Mouse (Mus musculus) gastrocnemius, adult 8-10 months (tissue): ENCODE measurements around the gene Gm47289. TPM values are rescaled to one million over a fixed set of nuclear protein-coding genes. Genes with fewer than 3 reads are reported as not detected.
A peak's percentile ranks its signal among the peaks of the same experiment; 100 is the strongest.

Experiments
- DNase-seq, 2 experiments: peaks; one replicate each; pipeline ENCODE4 v3.0.0; 2022; ENCODE audit warnings: low spot score in 2 of 2
- total RNA-seq, 4 experiments: library from RNA; stranded (reverse); gene quantifications; 2 replicates each; pipeline ENCODE4 v1.2.4; 2022

The Gm47289 gene
- total RNA-seq, 4 experiments from 2014 or later = not detected

- DNase-seq = peak; percentile 56 to 69
Measured at GRCm38 (mm10) chr9:119156278-119157201, 2.4 kb upstream of the Gm47289 start, which contains the start of gene Acaa1b. Gene Acaa1b, minus strand, starts transcription at chr9:119157093.

GRCm38 (mm10) chr9:119160689-119161088, 1.7 kb downstream of the Gm47289 start:
- DNase-seq = no peak

GRCm38 (mm10) chr9:119164743-119165142, 5.8 kb downstream of the Gm47289 start:
- no peak for DNase-seq

DNA sequence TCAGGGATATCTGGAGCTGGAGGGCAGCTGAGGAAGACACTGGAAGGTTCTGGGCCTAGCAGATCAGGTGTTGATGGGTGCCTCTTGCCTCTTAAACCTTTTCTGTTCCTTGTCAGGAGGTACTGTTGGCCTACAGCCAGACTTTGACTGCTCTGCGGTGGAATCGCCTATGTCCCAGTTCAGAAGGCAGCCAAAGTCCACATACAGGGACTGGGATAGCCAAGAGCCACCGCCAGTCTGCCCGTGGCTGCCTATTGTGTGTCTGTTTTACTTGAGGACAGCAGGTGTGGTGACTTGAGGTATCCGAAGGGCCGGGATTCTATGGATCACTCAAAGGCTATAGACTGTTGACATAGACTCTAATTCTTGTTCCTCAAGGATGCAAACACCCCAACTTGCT, 6.6 kb downstream of the Gm47289 start:
- no peak for DNase-seq

GRCm38 (mm10) chr9:119167608-119168007, 8.6 kb downstream of the Gm47289 start:
- no peak for DNase-seq

DNA sequence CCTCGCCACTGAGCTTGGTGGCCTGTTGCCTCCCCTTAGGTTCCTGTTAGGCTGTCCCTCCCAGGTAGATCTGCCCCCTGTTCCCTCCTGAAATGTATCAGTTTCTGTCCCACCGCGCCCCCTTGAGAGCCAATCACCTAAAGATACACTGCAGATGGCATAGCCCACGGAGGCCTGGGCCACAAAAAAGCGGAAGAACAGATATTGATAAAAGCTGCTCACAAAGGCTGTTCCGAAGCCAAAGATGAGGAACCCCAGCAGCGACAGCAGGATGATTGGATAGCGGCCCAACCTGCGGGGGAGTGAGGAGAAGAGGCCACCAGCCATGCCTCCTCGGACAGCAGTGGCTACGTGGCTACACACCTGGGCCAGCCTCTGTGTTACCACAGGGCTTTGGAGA, 20.3 kb downstream of the Gm47289 start:
- no peak for DNase-seq

GRCm38 (mm10) chr9:119181241-119181728, 22.3 kb downstream of the Gm47289 start:
- peak in 1 of 2 experiments; percentile 22 for DNase-seq

DNA sequence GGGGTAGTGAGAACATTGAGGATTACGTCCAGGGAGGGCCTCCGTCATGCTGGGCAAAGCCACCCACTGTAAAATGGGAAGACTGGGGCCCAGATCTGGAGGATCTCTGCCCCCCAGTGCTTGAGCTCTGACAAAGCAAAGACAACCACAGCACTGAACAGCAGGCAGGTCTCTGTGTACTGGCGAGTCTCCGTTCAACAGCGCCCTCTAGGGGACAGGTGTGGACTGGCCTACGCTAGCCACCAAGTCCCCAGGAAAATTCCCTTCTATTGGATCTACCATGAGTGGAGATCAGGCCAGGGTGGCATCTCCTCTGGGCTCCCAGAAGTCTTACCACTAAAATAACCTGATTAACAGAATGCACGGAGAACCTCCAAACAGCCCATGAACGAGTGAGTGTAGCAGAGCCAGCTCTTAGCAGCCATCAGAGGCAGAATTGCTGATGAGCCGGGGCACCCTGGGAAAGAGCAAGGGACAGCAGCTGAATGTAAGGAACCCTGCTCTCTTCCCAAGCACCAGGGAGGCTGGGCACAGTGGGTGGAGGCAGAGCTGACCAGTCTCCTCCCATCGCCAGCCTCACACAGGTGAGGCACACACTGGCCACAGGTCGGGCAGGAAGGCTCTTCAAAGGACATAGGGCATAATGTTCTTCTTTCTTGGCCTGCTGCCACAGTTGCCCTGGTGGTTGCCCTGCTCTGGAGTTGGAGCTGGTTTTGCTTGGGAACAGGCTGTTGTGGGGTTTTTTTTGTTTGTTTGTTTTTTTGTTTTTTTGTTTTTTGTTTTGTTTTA, 33.4 kb downstream of the Gm47289 start:
- no peak for DNase-seq

GRCm38 (mm10) chr9:119199151-119199861, 40.3 kb downstream of the Gm47289 start:
- DNase-seq = no peak

DNA sequence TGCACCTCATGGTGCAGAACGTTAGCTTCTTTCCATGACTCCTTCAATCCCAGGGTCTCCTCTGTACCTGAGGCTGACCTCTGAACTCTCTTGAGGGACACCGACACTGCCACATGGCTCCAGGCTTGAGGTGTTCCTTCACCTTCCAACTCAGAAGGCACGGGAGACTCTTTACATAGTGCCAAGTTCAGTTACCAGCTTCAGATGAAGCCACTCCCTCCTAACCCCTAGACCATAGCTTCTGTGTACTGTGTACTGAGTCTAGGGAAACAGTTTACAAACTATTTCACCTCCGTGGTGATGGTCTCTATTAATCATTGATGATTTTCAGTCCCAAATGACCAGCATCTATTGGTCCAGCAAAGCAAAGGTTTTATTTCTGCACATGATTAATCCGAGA, 42.7 kb downstream of the Gm47289 start:
- DNase-seq = no peak

- no peak for DNase-seq
Measured at GRCm38 (mm10) chr9:119203617-119204016, 44.7 kb downstream of the Gm47289 start.

- no peak for DNase-seq
Measured at GRCm38 (mm10) chr9:119205756-119206155, 46.8 kb downstream of the Gm47289 start.

GRCm38 (mm10) chr9:119206666-119207065, 47.7 kb downstream of the Gm47289 start:
- DNase-seq = no peak

GRCm38 (mm10) chr9:119207113-119207512, 48.2 kb downstream of the Gm47289 start:
- no peak for DNase-seq

GRCm38 (mm10) chr9:119208998-119209397, 50.0 kb downstream of the Gm47289 start, which contains the start of gene Slc22a13:
Gene Slc22a13, minus strand, starts transcription at chr9:119209098.
- no peak for DNase-seq

Other genes with a start within 250 kb of the Gm47289 start
- 1 to 10 TPM; 2.0 to 4.7 (median 3.1) TPM for gene Ctdspl, start 232.7 kb upstream of the Gm47289 start, total RNA-seq
- under 1 TPM; 0.22 to 0.54 (median 0.37) TPM for gene Vill, start 106.4 kb upstream of the Gm47289 start, total RNA-seq
- 1 to 10 TPM; 4.2 to 7.8 (median 6.3) TPM for gene Plcd1, start 65.7 kb upstream of the Gm47289 start, total RNA-seq
- not detected for gene Dlec1, start 56.7 kb upstream of the Gm47289 start, total RNA-seq
- 1 to 10 TPM in 1 of 4 experiments, under 1 TPM in 3; 0.72 to 1.3 (median 0.81) TPM for gene Acaa1b, start 2.1 kb upstream of the Gm47289 start, total RNA-seq
- gene Slc22a13, start 49.9 kb downstream of the Gm47289 start, total RNA-seq = not detected
- gene Oxsr1, start 163.3 kb downstream of the Gm47289 start, total RNA-seq = 10 to 100 TPM; 66.1 to 80.3 (median 73.0) TPM
- 10 to 100 TPM; 35.9 to 42.5 (median 39.9) TPM for gene Acaa1a, start 180.5 kb downstream of the Gm47289 start, total RNA-seq
- 1 to 10 TPM; 2.7 to 4.1 (median 3.9) TPM for gene Myd88, start 182.2 kb downstream of the Gm47289 start, total RNA-seq
- gene Xylb, start 198.2 kb downstream of the Gm47289 start, total RNA-seq = under 1 TPM in 2 of 4 experiments, not detected in 2; 0.07 to 0.11 TPM
- gene Slc22a14, start 206.4 kb downstream of the Gm47289 start, total RNA-seq = not detected
- gene Acvr2b, start 243.0 kb downstream of the Gm47289 start, total RNA-seq = 10 to 100 TPM; 17.1 to 18.9 (median 18.7) TPM